Mouse (Mus musculus): ENCODE data around the gene Iqsec1. TPM values are rescaled to one million over a fixed set of nuclear protein-coding genes. Genes with fewer than 3 reads are reported as not detected.

The Iqsec1 gene
- total and polyA plus RNA-seq, 3 experiments: 17.0 to 90.4 (median 83.5) TPM

- Histone ChIP-seq H3K36me3 (replicated peaks in 1 of 2; ENCODE audit: control insufficient read depth in 1 of 2, insufficient read depth in 1 of 2, low read length in 1 of 2) (peaks cover 82 to 93% of the 10 kb centered on the region in 2 experiments), H3K9me3 (replicated peaks; ENCODE audit: low read length) (no peaks in the 10 kb centered on the region), H3K9ac (ENCODE audit: insufficient read depth, low read depth) (no peak overlapping the region), H3K4me2 (ENCODE audit: insufficient read depth, low read depth, poor library complexity, severe bottlenecking) (no peak overlapping the region), H3K27me3 (replicated peaks) (no peaks in the 10 kb centered on the region), H3K4me1 (ENCODE audit: control insufficient read depth in 1 of 2, insufficient read depth in 2 of 2) (no peaks in the 10 kb centered on the region), H3K27ac (ENCODE audit: insufficient read depth, low read depth) (no peak overlapping the region), H3K79me2 (replicated peaks; ENCODE audit: control insufficient read depth, extremely low read depth, insufficient read depth, poor library complexity, severe bottlenecking) (no peaks in the 10 kb centered on the region), H3K4me3 (replicated peaks in 1 of 3; ENCODE audit: low read depth in 2 of 3, low read length in 2 of 3, poor library complexity in 1 of 3) (no peak overlapping the region)
- dilution Hi-C loops (cut with MboI; ENCODE audit: extremely low pct_ligation_motif_present, extremely low pct_unique_long_range_greater_than_20kb, low sequenced_read_pairs) (no loop called here), in situ Hi-C loops (cut with MboI; ENCODE audit: low pct_ligation_motif_present, low pct_unique_long_range_greater_than_20kb, low sequenced_read_pairs) (no loop called here)
- DNase-seq (ENCODE audit: extremely low read depth): no peak
- no peak for TF ChIP-seq IRF4 (IDR thresholded peaks at IDR 0.05; ENCODE audit: low read depth, low read length)
- no peak for TF ChIP-seq USF2 (conservative IDR thresholded peaks at IDR 0.05; ENCODE audit: low read depth, low read length)
- no peak for TF ChIP-seq TCF12 (IDR thresholded peaks at IDR 0.05; ENCODE audit: low read depth, low read length)
- TF ChIP-seq JUND (conservative IDR thresholded peaks at IDR 0.05; ENCODE audit: low read depth, low read length): no peak
Observed at GRCm38 (mm10) chr6:91020810-91021209, 32.3 kb upstream of the Iqsec1 start.

GRCm38 (mm10) chr6:91016600-91017230, 28.2 kb upstream of the Iqsec1 start:
- in situ Hi-C loops (cut with MboI; ENCODE audit: low pct_ligation_motif_present, low pct_unique_long_range_greater_than_20kb, low sequenced_read_pairs): no loop called here
- Histone ChIP-seq H3K27ac (ENCODE audit: insufficient read depth, low read depth) (no peak overlapping the region), H3K36me3 (replicated peaks in 1 of 2; ENCODE audit: control insufficient read depth in 1 of 2, insufficient read depth in 1 of 2, low read length in 1 of 2) (peaks cover 86 to 95% of the 10 kb centered on the region in 2 experiments), H3K4me3 (replicated peaks in 1 of 3; ENCODE audit: low read depth in 2 of 3, low read length in 2 of 3, poor library complexity in 1 of 3) (no peak overlapping the region), H3K9me3 (replicated peaks; ENCODE audit: low read length) (no peaks in the 10 kb centered on the region), H3K9ac (ENCODE audit: insufficient read depth, low read depth) (no peak overlapping the region), H3K79me2 (replicated peaks; ENCODE audit: control insufficient read depth, extremely low read depth, insufficient read depth, poor library complexity, severe bottlenecking) (no peaks in the 10 kb centered on the region), H3K27me3 (replicated peaks) (no peaks in the 10 kb centered on the region), H3K4me1 (ENCODE audit: control insufficient read depth in 1 of 2, insufficient read depth in 2 of 2) (no peaks in the 10 kb centered on the region), H3K4me2 (ENCODE audit: insufficient read depth, low read depth, poor library complexity, severe bottlenecking) (no peak overlapping the region)
- no peak for TF ChIP-seq JUN (IDR thresholded peaks at IDR 0.05; ENCODE audit: insufficient read depth, low read depth, low read length)
- no peak for TF ChIP-seq PAX5 (IDR thresholded peaks at IDR 0.05; ENCODE audit: low read length)
- no peak for TF ChIP-seq MYC (IDR thresholded peaks at IDR 0.05; ENCODE audit: low read depth, low read length)
- TF ChIP-seq HCFC1 (IDR thresholded peaks at IDR 0.05; ENCODE audit: low read depth, low read length): no peak
- no peak for TF ChIP-seq TCF12 (IDR thresholded peaks at IDR 0.05; ENCODE audit: low read depth, low read length)
- DNase-seq (ENCODE audit: extremely low read depth): no peak
- dilution Hi-C loops (cut with MboI; ENCODE audit: extremely low pct_ligation_motif_present, extremely low pct_unique_long_range_greater_than_20kb, low sequenced_read_pairs): no loop called here

DNA sequence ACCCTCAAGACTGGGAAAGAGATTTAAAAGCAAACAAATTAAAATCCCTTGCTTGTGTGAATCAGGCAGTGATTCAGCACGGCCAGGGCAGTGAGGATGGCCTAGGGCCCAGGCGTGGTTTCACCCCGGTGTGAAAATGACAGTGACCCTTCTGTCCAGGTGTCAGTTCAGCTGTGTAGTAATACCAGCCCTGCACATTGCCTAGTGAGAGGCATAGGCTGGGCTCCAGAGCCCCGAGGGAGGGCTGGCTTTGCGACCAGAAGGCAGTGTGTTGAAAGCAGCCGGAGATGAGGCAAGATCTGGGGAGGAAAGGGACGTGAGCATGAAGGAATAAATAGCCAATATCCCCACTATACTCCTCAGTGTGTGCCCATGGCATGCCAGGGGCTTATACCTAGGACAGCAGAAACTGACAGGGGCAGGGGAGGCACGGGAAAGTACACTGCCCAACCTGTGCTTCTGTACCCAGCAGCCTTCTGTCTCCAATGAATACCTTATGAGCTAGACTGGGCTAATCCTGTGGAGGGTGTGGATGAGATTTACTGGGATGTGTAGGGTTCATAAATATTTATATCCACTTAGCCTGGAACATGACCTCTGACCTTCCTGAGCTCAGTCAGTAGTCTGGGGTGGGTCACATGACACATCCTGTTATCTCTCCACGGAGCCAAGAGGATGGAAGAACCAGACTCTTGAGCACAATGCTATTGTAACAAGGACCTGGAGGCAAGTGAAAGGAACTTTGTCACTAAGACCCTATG, 25.9 kb upstream of the Iqsec1 start:
- H3K27me3 ChIP-seq (replicated peaks): no peaks in the 10 kb centered on the region

More for the DNA sequence above, 25.9 kb upstream of the Iqsec1 start:
- Histone ChIP-seq H3K36me3 (replicated peaks in 1 of 2; ENCODE audit: control insufficient read depth in 1 of 2, insufficient read depth in 1 of 2, low read length in 1 of 2) (peaks cover 68 to 78% of the 10 kb centered on the region in 2 experiments), H3K27ac (ENCODE audit: insufficient read depth, low read depth) (no peak overlapping the region), H3K4me3 (replicated peaks in 1 of 3; ENCODE audit: low read depth in 2 of 3, low read length in 2 of 3, poor library complexity in 1 of 3) (no peak overlapping the region), H3K4me2 (ENCODE audit: insufficient read depth, low read depth, poor library complexity, severe bottlenecking) (no peak overlapping the region), H3K9me3 (replicated peaks; ENCODE audit: low read length) (no peaks in the 10 kb centered on the region), H3K9ac (ENCODE audit: insufficient read depth, low read depth) (no peak overlapping the region), H3K4me1 (ENCODE audit: control insufficient read depth in 1 of 2, insufficient read depth in 2 of 2) (no peaks in the 10 kb centered on the region), H3K79me2 (replicated peaks; ENCODE audit: control insufficient read depth, extremely low read depth, insufficient read depth, poor library complexity, severe bottlenecking) (no peaks in the 10 kb centered on the region)
- dilution Hi-C loops (cut with MboI; ENCODE audit: extremely low pct_ligation_motif_present, extremely low pct_unique_long_range_greater_than_20kb, low sequenced_read_pairs): no loop called here
- no peak for TF ChIP-seq GABPA (IDR thresholded peaks at IDR 0.05; ENCODE audit: insufficient replicate concordance, low read depth, low read length)
- TF ChIP-seq PAX5 (IDR thresholded peaks at IDR 0.05; ENCODE audit: low read length): no peak
- TF ChIP-seq RAD21 (IDR thresholded peaks at IDR 0.05; ENCODE audit: low read depth, low read length): no peak
- TF ChIP-seq USF2 (conservative IDR thresholded peaks at IDR 0.05; ENCODE audit: low read depth, low read length): no peak
- no peak for TF ChIP-seq ZMIZ1 (IDR thresholded peaks at IDR 0.05; ENCODE audit: low read depth, low read length)
- TF ChIP-seq POLR2AphosphoS2 (IDR thresholded peaks at IDR 0.05; ENCODE audit: low read depth, low read length): no peak
- TF ChIP-seq MXI1 (IDR thresholded peaks at IDR 0.05; ENCODE audit: low read depth, low read length): no peak
- no peak for TF ChIP-seq CHD1 (IDR thresholded peaks at IDR 0.05; ENCODE audit: low read depth, low read length)
- no peak for TF ChIP-seq USF1 (IDR thresholded peaks at IDR 0.05; ENCODE audit: low read depth, low read length)
- TF ChIP-seq CHD2 (IDR thresholded peaks at IDR 0.05; ENCODE audit: low read length): no peak
- no peak for TF ChIP-seq NRF1 (IDR thresholded peaks at IDR 0.05; ENCODE audit: low read depth, low read length)
- TF ChIP-seq KAT2A (IDR thresholded peaks at IDR 0.05; ENCODE audit: insufficient replicate concordance, low read length): no peak
- DNase-seq (ENCODE audit: extremely low read depth): no peak
- in situ Hi-C loops (cut with MboI; ENCODE audit: low pct_ligation_motif_present, low pct_unique_long_range_greater_than_20kb, low sequenced_read_pairs): no loop called here
